Mouse (Mus musculus): ENCODE data around the gene Fam196b.

DNA sequence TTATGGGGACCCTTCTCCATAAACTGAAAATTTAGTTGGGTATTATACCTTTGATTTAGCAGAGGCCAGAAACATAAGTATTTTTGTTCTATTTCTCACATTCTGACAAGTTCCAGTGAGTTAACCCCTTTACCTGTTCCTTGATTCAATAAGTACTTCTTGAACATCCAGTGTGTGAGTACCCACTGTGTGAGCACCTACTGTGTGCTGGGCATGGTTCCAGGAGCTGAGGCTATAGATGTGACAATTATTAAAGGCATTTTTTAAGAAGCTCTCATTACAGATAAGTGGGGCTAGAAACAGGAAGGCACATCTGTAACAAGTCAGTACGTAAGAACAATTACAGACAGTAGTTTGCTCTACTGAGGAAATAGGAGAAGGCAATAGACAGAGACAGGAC is 4.7 kb downstream of the Fam196b start:
- TF ChIP-seq POLR2A (IDR thresholded peaks at IDR 0.05; ENCODE audit: low read depth, low read length) = no peak
- no peak for TF ChIP-seq CTCF (conservative IDR thresholded peaks at IDR 0.05 in 1 of 2, IDR thresholded peaks at IDR 0.05 in 1 of 2; ENCODE audit: low read depth in 2 of 2, low read length in 2 of 2)
- TF ChIP-seq ETS1 (conservative IDR thresholded peaks at IDR 0.05; ENCODE audit: low read depth, low read length) = no peak
- TF ChIP-seq USF1 (IDR thresholded peaks at IDR 0.05; ENCODE audit: low read depth, low read length) = no peak
- no peak for TF ChIP-seq ZMIZ1 (IDR thresholded peaks at IDR 0.05; ENCODE audit: low read depth, low read length)
- no peak for TF ChIP-seq CHD1 (IDR thresholded peaks at IDR 0.05; ENCODE audit: low read depth, low read length)
- no peak for TF ChIP-seq SIN3A (IDR thresholded peaks at IDR 0.05; ENCODE audit: low read length)
- TF ChIP-seq SMC3 (IDR thresholded peaks at IDR 0.05; ENCODE audit: low read depth, low read length) = no peak
- no peak for TF ChIP-seq BHLHE40 (IDR thresholded peaks at IDR 0.05; ENCODE audit: low read depth, low read length)
